Mouse (Mus musculus): ENCODE measurements at regions not wholly inside any gene's neighbourhood (a gene's known extent, or its start where the extent isn't known, plus 50 kb on each side); places are given as distances from the start of the nearest gene placed in this dataset.

DNA sequence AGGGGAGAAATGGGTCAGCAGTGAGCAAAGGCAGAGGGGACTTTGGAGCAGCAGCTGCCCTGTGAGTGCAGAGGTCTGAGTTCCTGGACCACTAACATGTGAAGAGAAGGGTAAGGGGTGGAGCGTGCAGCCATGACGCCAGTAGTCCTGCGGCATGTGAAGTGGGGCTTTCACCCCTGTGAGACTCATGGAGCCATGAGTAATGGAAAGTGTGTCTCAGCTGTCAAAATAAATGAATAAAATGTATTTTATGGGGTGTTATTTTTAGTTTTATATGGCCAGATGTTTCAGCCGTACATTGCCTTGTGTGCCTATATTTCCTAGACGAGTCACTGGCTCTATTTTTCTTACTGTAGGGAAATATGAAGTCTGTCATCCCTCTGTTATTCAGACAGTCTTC is 121.5 kb upstream of the Cops8 start:
- 94% methylated on average over 5 of the region's 5 CpGs for WGBS
- Histone ChIP-seq H3K4me3 (ENCODE audit: insufficient read depth, low read depth, low read length) (no peak overlapping the region), H3K27me3 (ENCODE audit: control insufficient read depth, insufficient read depth, low read length) (no peaks in the 10 kb centered on the region)

DNA sequence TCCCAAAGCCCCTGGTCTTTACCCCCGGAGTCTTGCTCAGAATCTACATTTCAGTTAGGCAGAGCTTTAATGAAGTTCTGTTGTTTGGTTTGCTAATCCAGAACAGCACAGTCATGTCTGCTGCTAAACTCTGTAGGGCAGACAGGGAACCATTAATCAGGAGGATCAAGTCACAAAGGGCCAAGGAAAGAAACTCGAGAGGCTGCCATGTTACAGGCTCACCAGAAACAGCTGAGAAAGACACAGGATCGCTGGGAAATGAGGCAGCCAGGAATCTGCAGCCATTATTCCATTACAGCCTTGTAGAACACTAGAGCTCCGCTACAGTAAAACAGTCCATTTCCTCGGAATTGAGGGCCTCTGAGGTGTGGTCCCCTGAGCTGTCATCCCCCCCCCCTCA is 121.1 kb upstream of the Cops8 start:
- Histone ChIP-seq H3K9ac (ENCODE audit: low read depth, low read length) (no peak overlapping the region), H3K27ac (replicated peaks; ENCODE audit: insufficient read depth, low read depth, low read length) (no peak overlapping the region), H3K27me3 (ENCODE audit: control insufficient read depth, insufficient read depth, low read length) (no peaks in the 10 kb centered on the region), H3K4me1 (ENCODE audit: control insufficient read depth, insufficient read depth, low read length) (no peaks in the 10 kb centered on the region), H3K36me3 (ENCODE audit: control insufficient read depth, insufficient read depth, low read length) (no peaks in the 10 kb centered on the region), H3K4me3 (ENCODE audit: insufficient read depth, low read depth, low read length) (no peak overlapping the region), H3K79me2 (ENCODE audit: control insufficient read depth, insufficient read depth, low read length) (no peaks in the 10 kb centered on the region)
- TF ChIP-seq CTCF (IDR thresholded peaks at IDR 0.05; ENCODE audit: low read depth, low read length) = no peak
- no peak for TF ChIP-seq POLR2A (IDR thresholded peaks at IDR 0.05; ENCODE audit: extremely low read depth, insufficient read depth, low read length)
- DNase-seq (ENCODE audit: extremely low read depth, low read depth, low spot score) = no peak
- WGBS = 87% methylated on average over 5 of the region's 5 CpGs

More for the DNA sequence above, 121.5 kb upstream of the Cops8 start:
- no peak overlapping the region for H3K9ac ChIP-seq (ENCODE audit: low read depth, low read length)
- no peaks in the 10 kb centered on the region for H3K79me2 ChIP-seq (ENCODE audit: control insufficient read depth, insufficient read depth, low read length)
- no peaks in the 10 kb centered on the region for H3K4me1 ChIP-seq (ENCODE audit: control insufficient read depth, insufficient read depth, low read length)
- H3K27ac ChIP-seq (replicated peaks; ENCODE audit: insufficient read depth, low read depth, low read length) = no peak overlapping the region
- H3K36me3 ChIP-seq (ENCODE audit: control insufficient read depth, insufficient read depth, low read length) = no peaks in the 10 kb centered on the region
- TF ChIP-seq POLR2A (IDR thresholded peaks at IDR 0.05; ENCODE audit: extremely low read depth, insufficient read depth, low read length) (no peak), CTCF (IDR thresholded peaks at IDR 0.05; ENCODE audit: low read depth, low read length) (no peak)
- no peak for DNase-seq (ENCODE audit: extremely low read depth, low read depth, low spot score)

DNA sequence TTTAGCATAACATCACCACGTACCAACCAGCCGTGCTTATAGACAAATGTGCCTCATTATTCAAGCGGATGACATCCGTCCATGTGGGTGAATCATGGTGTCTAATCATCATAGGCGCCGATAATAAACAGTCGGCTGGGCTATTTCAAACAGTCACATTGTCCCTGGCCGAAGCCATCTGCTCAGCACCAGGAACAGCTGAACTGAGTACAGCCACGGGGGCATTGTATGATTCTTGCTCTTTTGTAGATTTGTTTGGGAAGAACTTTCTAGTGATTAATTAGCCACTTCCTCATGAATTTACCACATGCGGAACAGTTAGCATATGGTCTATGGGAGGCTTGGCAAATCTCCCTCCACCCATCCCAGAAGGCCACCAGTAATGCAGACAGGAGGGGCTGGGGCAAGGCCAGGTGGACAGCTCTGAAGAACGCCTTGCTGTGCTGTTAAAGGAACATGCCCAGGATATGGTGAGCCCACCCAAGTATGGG is 116.4 kb upstream of the Cops8 start:
- Histone ChIP-seq H3K36me3 (ENCODE audit: control insufficient read depth, insufficient read depth, low read length) (no peaks in the 10 kb centered on the region), H3K9ac (ENCODE audit: low read depth, low read length) (no peak overlapping the region), H3K27me3 (ENCODE audit: control insufficient read depth, insufficient read depth, low read length) (no peaks in the 10 kb centered on the region), H3K4me3 (ENCODE audit: insufficient read depth, low read depth, low read length) (no peak overlapping the region), H3K4me1 (ENCODE audit: control insufficient read depth, insufficient read depth, low read length) (no peaks in the 10 kb centered on the region), H3K27ac (replicated peaks; ENCODE audit: insufficient read depth, low read depth, low read length) (no peak overlapping the region), H3K79me2 (ENCODE audit: control insufficient read depth, insufficient read depth, low read length) (no peaks in the 10 kb centered on the region)
- TF ChIP-seq CTCF (IDR thresholded peaks at IDR 0.05; ENCODE audit: low read depth, low read length) (no peak), POLR2A (IDR thresholded peaks at IDR 0.05; ENCODE audit: extremely low read depth, insufficient read depth, low read length) (no peak)
- WGBS = 74% methylated on average over 11 of the region's 11 CpGs
- no peak for DNase-seq (ENCODE audit: extremely low read depth, low read depth, low spot score)

DNA sequence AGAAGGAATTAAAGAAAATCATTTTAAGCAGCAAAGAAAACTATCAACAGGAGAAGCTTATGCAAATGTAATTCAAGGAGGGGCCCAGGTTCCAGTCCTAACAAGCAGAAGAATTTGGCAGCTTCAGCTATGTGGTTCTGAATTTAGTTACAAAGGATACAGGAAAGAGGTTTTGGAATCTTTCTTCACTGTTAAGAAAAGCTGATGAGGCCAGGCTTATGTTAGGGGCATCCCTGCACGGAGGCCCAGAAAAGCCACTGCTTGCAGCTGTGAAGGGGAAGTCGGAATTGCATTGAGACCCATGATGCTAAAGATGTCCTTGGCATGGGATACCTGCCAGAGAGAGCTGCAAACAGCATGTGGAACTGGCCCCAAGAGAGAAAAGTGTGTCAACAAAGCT is 114.9 kb upstream of the Cops8 start:
- no peaks in the 10 kb centered on the region for H3K27me3 ChIP-seq (ENCODE audit: control insufficient read depth, insufficient read depth, low read length)
- H3K4me3 ChIP-seq (ENCODE audit: insufficient read depth, low read depth, low read length) = no peak overlapping the region
- DNase-seq (ENCODE audit: extremely low read depth, low read depth, low spot score) = no peak
- H3K36me3 ChIP-seq (ENCODE audit: control insufficient read depth, insufficient read depth, low read length) = no peaks in the 10 kb centered on the region
- TF ChIP-seq POLR2A (IDR thresholded peaks at IDR 0.05; ENCODE audit: extremely low read depth, insufficient read depth, low read length) = no peak
- TF ChIP-seq CTCF (IDR thresholded peaks at IDR 0.05; ENCODE audit: low read depth, low read length) = no peak
- no peak overlapping the region for H3K9ac ChIP-seq (ENCODE audit: low read depth, low read length)
- H3K4me1 ChIP-seq (ENCODE audit: control insufficient read depth, insufficient read depth, low read length) = no peaks in the 10 kb centered on the region
- H3K79me2 ChIP-seq (ENCODE audit: control insufficient read depth, insufficient read depth, low read length) = no peaks in the 10 kb centered on the region
- WGBS = 87% methylated on average over 2 of the region's 2 CpGs
- H3K27ac ChIP-seq (replicated peaks; ENCODE audit: insufficient read depth, low read depth, low read length) = no peak overlapping the region

DNA sequence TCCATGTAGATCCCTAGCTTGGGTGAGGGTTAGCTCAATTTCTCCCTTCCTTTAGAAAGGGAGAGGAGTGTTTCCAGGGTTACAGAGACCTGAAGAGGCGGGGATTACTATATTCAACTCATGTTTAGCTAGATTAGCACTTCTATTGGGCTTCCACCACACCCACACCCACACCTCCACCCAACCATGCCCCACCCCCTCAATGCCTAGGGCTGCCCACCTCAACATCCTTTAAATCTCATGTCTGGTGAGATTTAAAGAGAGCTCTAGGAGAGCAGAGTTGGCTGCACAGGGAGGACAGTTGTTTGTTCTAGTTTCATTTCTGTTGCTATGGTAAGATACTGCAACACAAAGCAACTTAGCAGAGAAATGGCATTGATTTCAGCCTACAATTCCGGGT is 113.8 kb upstream of the Cops8 start:
- WGBS = 90% methylated on average over 2 of the region's 2 CpGs
- Histone ChIP-seq H3K9ac (ENCODE audit: low read depth, low read length) (no peak overlapping the region), H3K36me3 (ENCODE audit: control insufficient read depth, insufficient read depth, low read length) (no peaks in the 10 kb centered on the region), H3K79me2 (ENCODE audit: control insufficient read depth, insufficient read depth, low read length) (no peaks in the 10 kb centered on the region), H3K27me3 (ENCODE audit: control insufficient read depth, insufficient read depth, low read length) (no peaks in the 10 kb centered on the region), H3K27ac (replicated peaks; ENCODE audit: insufficient read depth, low read depth, low read length) (no peak overlapping the region), H3K4me1 (ENCODE audit: control insufficient read depth, insufficient read depth, low read length) (no peaks in the 10 kb centered on the region), H3K4me3 (ENCODE audit: insufficient read depth, low read depth, low read length) (no peak overlapping the region)
- DNase-seq (ENCODE audit: extremely low read depth, low read depth, low spot score) = no peak
- no peak for TF ChIP-seq CTCF (IDR thresholded peaks at IDR 0.05; ENCODE audit: low read depth, low read length)
- TF ChIP-seq POLR2A (IDR thresholded peaks at IDR 0.05; ENCODE audit: extremely low read depth, insufficient read depth, low read length) = no peak

DNA sequence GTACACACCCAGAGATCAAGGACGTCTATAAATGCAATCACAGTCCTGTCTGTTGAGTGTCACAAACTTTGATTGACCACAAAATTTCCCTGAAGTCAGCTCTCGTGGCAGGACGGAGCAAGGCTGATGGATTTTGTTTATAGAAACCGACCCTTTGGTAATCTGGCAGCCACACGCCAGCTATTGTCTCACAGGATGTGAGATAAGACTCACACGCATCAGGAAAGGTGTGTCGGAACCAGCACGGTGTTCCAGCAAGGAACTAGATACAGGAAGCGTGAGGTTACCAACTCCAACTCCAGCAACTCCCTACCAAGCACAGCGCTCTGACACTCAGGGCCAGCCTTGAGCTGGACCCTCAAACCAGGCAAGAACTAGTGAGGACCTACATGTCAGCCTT is 112.4 kb upstream of the Cops8 start:
- DNase-seq (ENCODE audit: extremely low read depth, low read depth, low spot score) = no peak

More for the DNA sequence above, 112.4 kb upstream of the Cops8 start:
- no peaks in the 10 kb centered on the region for H3K27me3 ChIP-seq (ENCODE audit: control insufficient read depth, insufficient read depth, low read length)
- no peak for TF ChIP-seq POLR2A (IDR thresholded peaks at IDR 0.05; ENCODE audit: extremely low read depth, insufficient read depth, low read length)
- no peak for TF ChIP-seq CTCF (IDR thresholded peaks at IDR 0.05; ENCODE audit: low read depth, low read length)
- no peak overlapping the region for H3K4me3 ChIP-seq (ENCODE audit: insufficient read depth, low read depth, low read length)
- H3K9ac ChIP-seq (ENCODE audit: low read depth, low read length) = no peak overlapping the region
- no peaks in the 10 kb centered on the region for H3K79me2 ChIP-seq (ENCODE audit: control insufficient read depth, insufficient read depth, low read length)
- H3K27ac ChIP-seq (replicated peaks; ENCODE audit: insufficient read depth, low read depth, low read length) = no peak overlapping the region
- H3K4me1 ChIP-seq (ENCODE audit: control insufficient read depth, insufficient read depth, low read length) = no peaks in the 10 kb centered on the region
- H3K36me3 ChIP-seq (ENCODE audit: control insufficient read depth, insufficient read depth, low read length) = no peaks in the 10 kb centered on the region
- WGBS = 84% methylated on average over 10 of the region's 10 CpGs

All from liver, adult 2 months (tissue).